Mouse (Mus musculus): ENCODE results near the gene Jak1. TPM values are rescaled to one million over a fixed set of nuclear protein-coding genes. Genes with fewer than 3 reads are reported as not detected.

Jak1 gene
- polyA plus RNA-seq, 1 experiment: 55.9 TPM

GRCm38 (mm10) chr4:101198333-101198732 lies 66.7 kb downstream of the Jak1 start:
- Histone ChIP-seq H3K27ac (ENCODE audit: insufficient read depth, low read length) (no peak overlapping the region), H3K9ac (ENCODE audit: low read depth, poor library complexity, severe bottlenecking) (no peak overlapping the region), H3K9me3 (replicated peaks; ENCODE audit: control insufficient read depth, insufficient read depth, low read length, poor library complexity, severe bottlenecking) (no peaks in the 10 kb centered on the region), H3K36me3 (ENCODE audit: control insufficient read depth, insufficient read depth, low read length, poor library complexity, severe bottlenecking) (no peaks in the 10 kb centered on the region), H3K4me1 (ENCODE audit: control insufficient read depth, insufficient read depth, low read length) (no peaks in the 10 kb centered on the region), H3K27me3 (ENCODE audit: control insufficient read depth, insufficient read depth, low read length, poor library complexity, severe bottlenecking) (no peaks in the 10 kb centered on the region), H3K4me3 (ENCODE audit: low read depth, low read length) (no peak overlapping the region)
- TF ChIP-seq CTCF (IDR thresholded peaks at IDR 0.05; ENCODE audit: low read depth, low read length) (no peak), POLR2A (IDR thresholded peaks at IDR 0.05; ENCODE audit: insufficient read depth, low read length) (no peak), EP300 (IDR thresholded peaks at IDR 0.05; ENCODE audit: insufficient read depth, low read depth, low read length) (no peak)

- TF ChIP-seq POLR2A (IDR thresholded peaks at IDR 0.05; ENCODE audit: insufficient read depth, low read length): no peak
- TF ChIP-seq CTCF (IDR thresholded peaks at IDR 0.05; ENCODE audit: low read depth, low read length): no peak
- no peak for TF ChIP-seq EP300 (IDR thresholded peaks at IDR 0.05; ENCODE audit: insufficient read depth, low read depth, low read length)
- H3K27ac ChIP-seq (ENCODE audit: insufficient read depth, low read length): no peak overlapping the region
Measured at GRCm38 (mm10) chr4:101197421-101198170, 67.5 kb downstream of the Jak1 start.

GRCm38 (mm10) chr4:101196407-101196806 lies 68.7 kb downstream of the Jak1 start:
- no peaks in the 10 kb centered on the region for H3K4me1 ChIP-seq (ENCODE audit: control insufficient read depth, insufficient read depth, low read length)

More at GRCm38 (mm10) chr4:101197421-101198170, 67.5 kb downstream of the Jak1 start:
- Histone ChIP-seq H3K27me3 (ENCODE audit: control insufficient read depth, insufficient read depth, low read length, poor library complexity, severe bottlenecking) (no peaks in the 10 kb centered on the region), H3K4me1 (ENCODE audit: control insufficient read depth, insufficient read depth, low read length) (no peaks in the 10 kb centered on the region), H3K4me3 (ENCODE audit: low read depth, low read length) (no peak overlapping the region), H3K9me3 (replicated peaks; ENCODE audit: control insufficient read depth, insufficient read depth, low read length, poor library complexity, severe bottlenecking) (no peaks in the 10 kb centered on the region), H3K9ac (ENCODE audit: low read depth, poor library complexity, severe bottlenecking) (no peak overlapping the region), H3K36me3 (ENCODE audit: control insufficient read depth, insufficient read depth, low read length, poor library complexity, severe bottlenecking) (no peaks in the 10 kb centered on the region)

GRCm38 (mm10) chr4:101194170-101194569 lies 70.9 kb downstream of the Jak1 start:
- TF ChIP-seq POLR2A (IDR thresholded peaks at IDR 0.05; ENCODE audit: insufficient read depth, low read length) (no peak), CTCF (IDR thresholded peaks at IDR 0.05; ENCODE audit: low read depth, low read length) (no peak), EP300 (IDR thresholded peaks at IDR 0.05; ENCODE audit: insufficient read depth, low read depth, low read length) (no peak)
- no peaks in the 10 kb centered on the region for H3K9me3 ChIP-seq (replicated peaks; ENCODE audit: control insufficient read depth, insufficient read depth, low read length, poor library complexity, severe bottlenecking)
- no peak overlapping the region for H3K4me3 ChIP-seq (ENCODE audit: low read depth, low read length)
- no peaks in the 10 kb centered on the region for H3K27me3 ChIP-seq (ENCODE audit: control insufficient read depth, insufficient read depth, low read length, poor library complexity, severe bottlenecking)
- no peaks in the 10 kb centered on the region for H3K4me1 ChIP-seq (ENCODE audit: control insufficient read depth, insufficient read depth, low read length)
- H3K27ac ChIP-seq (ENCODE audit: insufficient read depth, low read length): no peak overlapping the region
- no peaks in the 10 kb centered on the region for H3K36me3 ChIP-seq (ENCODE audit: control insufficient read depth, insufficient read depth, low read length, poor library complexity, severe bottlenecking)
- no peak overlapping the region for H3K9ac ChIP-seq (ENCODE audit: low read depth, poor library complexity, severe bottlenecking)

More at GRCm38 (mm10) chr4:101196407-101196806, 68.7 kb downstream of the Jak1 start:
- no peaks in the 10 kb centered on the region for H3K36me3 ChIP-seq (ENCODE audit: control insufficient read depth, insufficient read depth, low read length, poor library complexity, severe bottlenecking)
- TF ChIP-seq POLR2A (IDR thresholded peaks at IDR 0.05; ENCODE audit: insufficient read depth, low read length) (no peak), EP300 (IDR thresholded peaks at IDR 0.05; ENCODE audit: insufficient read depth, low read depth, low read length) (no peak), CTCF (IDR thresholded peaks at IDR 0.05; ENCODE audit: low read depth, low read length) (no peak)
- H3K4me3 ChIP-seq (ENCODE audit: low read depth, low read length): no peak overlapping the region
- H3K27me3 ChIP-seq (ENCODE audit: control insufficient read depth, insufficient read depth, low read length, poor library complexity, severe bottlenecking): no peaks in the 10 kb centered on the region
- H3K9ac ChIP-seq (ENCODE audit: low read depth, poor library complexity, severe bottlenecking): no peak overlapping the region
- H3K27ac ChIP-seq (ENCODE audit: insufficient read depth, low read length): no peak overlapping the region
- H3K9me3 ChIP-seq (replicated peaks; ENCODE audit: control insufficient read depth, insufficient read depth, low read length, poor library complexity, severe bottlenecking): no peaks in the 10 kb centered on the region

GRCm38 (mm10) chr4:101192241-101192976 lies 72.7 kb downstream of the Jak1 start:
- no peak overlapping the region for H3K9ac ChIP-seq (ENCODE audit: low read depth, poor library complexity, severe bottlenecking)
- no peaks in the 10 kb centered on the region for H3K9me3 ChIP-seq (replicated peaks; ENCODE audit: control insufficient read depth, insufficient read depth, low read length, poor library complexity, severe bottlenecking)
- no peaks in the 10 kb centered on the region for H3K27me3 ChIP-seq (ENCODE audit: control insufficient read depth, insufficient read depth, low read length, poor library complexity, severe bottlenecking)
- H3K27ac ChIP-seq (ENCODE audit: insufficient read depth, low read length): no peak overlapping the region
- TF ChIP-seq EP300 (IDR thresholded peaks at IDR 0.05; ENCODE audit: insufficient read depth, low read depth, low read length) (no peak), CTCF (IDR thresholded peaks at IDR 0.05; ENCODE audit: low read depth, low read length) (no peak), POLR2A (IDR thresholded peaks at IDR 0.05; ENCODE audit: insufficient read depth, low read length) (no peak)
- 0 out of 2 replicates have a peak, but pooled peaks cover 2% of the 10 kb centered on the region for H3K36me3 ChIP-seq (ENCODE audit: control insufficient read depth, insufficient read depth, low read length, poor library complexity, severe bottlenecking)
- H3K4me1 ChIP-seq (ENCODE audit: control insufficient read depth, insufficient read depth, low read length): no peaks in the 10 kb centered on the region
- no peak overlapping the region for H3K4me3 ChIP-seq (ENCODE audit: low read depth, low read length)

GRCm38 (mm10) chr4:101187381-101187780 lies 77.7 kb downstream of the Jak1 start:
- no peak overlapping the region for H3K9ac ChIP-seq (ENCODE audit: low read depth, poor library complexity, severe bottlenecking)
- H3K4me1 ChIP-seq (ENCODE audit: control insufficient read depth, insufficient read depth, low read length): no peaks in the 10 kb centered on the region
- no peak overlapping the region for H3K27ac ChIP-seq (ENCODE audit: insufficient read depth, low read length)
- H3K36me3 ChIP-seq (ENCODE audit: control insufficient read depth, insufficient read depth, low read length, poor library complexity, severe bottlenecking): 0 out of 2 replicates have a peak, but pooled peaks cover 2% of the 10 kb centered on the region
- H3K4me3 ChIP-seq (ENCODE audit: low read depth, low read length): no peak overlapping the region
- no peaks in the 10 kb centered on the region for H3K9me3 ChIP-seq (replicated peaks; ENCODE audit: control insufficient read depth, insufficient read depth, low read length, poor library complexity, severe bottlenecking)
- no peak for TF ChIP-seq CTCF (IDR thresholded peaks at IDR 0.05; ENCODE audit: low read depth, low read length)
- TF ChIP-seq EP300 (IDR thresholded peaks at IDR 0.05; ENCODE audit: insufficient read depth, low read depth, low read length): no peak
- TF ChIP-seq POLR2A (IDR thresholded peaks at IDR 0.05; ENCODE audit: insufficient read depth, low read length): no peak
- H3K27me3 ChIP-seq (ENCODE audit: control insufficient read depth, insufficient read depth, low read length, poor library complexity, severe bottlenecking): no peaks in the 10 kb centered on the region
